Mouse (Mus musculus): ENCODE data around the gene Reep3.

Reep3 gene

GRCm38 (mm10) chr10:67109635-67110034 is 12.9 kb upstream of the Reep3 start:
- no peak for DNase-seq

GRCm38 (mm10) chr10:67108096-67108495 is 11.4 kb upstream of the Reep3 start:
- DNase-seq = no peak

DNA sequence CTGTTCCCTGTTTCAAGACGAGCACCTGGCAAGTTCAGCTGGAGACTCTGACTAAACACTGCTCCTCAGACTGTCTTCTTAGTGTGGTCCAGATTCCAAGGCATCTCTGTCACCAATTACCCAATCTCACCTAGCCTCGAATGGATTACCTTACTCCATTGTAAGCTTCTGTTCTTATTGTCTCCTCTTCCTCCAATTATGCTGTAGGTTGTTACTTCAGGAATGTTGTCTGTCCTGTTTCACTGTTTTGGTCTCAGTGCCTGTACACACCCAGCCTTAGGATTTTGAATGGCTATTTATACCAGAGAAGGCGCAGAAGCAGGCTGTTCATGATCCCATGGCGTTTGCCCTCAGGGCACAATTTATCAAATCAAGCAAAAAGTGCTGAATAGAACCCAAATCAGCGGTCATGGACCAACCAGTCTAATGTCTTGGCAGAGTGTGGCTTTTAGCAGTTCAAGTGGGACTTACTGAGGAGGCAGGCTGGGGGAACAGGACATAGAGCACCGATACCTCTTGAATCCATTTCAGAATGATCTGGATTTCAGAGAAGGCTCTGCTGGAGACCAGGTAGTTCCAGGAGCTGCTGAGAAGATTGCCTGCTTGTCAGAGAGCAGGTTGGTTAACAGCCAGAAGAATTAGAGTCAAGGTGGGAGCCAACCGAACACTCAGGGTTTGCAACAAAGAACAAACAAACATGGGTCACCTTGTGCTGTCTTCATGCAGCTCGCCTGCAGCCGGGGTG is 10.4 kb upstream of the Reep3 start:
- DNase-seq = no peak

DNA sequence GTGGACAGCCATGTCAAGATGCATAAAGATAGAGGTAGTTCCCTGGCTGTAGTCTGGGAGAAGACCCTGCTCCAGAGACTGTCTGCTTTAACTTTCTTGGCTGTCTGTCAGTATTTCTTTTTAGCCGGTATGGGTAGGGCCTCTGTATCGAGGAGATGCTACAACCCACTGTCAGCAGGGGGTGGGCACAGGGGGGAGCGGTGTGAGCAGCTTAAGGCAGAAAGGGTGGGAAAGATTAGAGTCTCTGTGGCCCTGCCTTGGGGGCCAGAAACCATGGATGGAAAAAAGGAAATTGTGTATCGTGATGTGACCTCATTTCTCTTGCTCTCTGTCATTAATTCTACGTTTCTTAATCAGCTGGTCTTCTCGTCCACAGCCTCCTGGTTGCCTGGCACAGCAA is 9.7 kb upstream of the Reep3 start:
- no peak for DNase-seq

DNA sequence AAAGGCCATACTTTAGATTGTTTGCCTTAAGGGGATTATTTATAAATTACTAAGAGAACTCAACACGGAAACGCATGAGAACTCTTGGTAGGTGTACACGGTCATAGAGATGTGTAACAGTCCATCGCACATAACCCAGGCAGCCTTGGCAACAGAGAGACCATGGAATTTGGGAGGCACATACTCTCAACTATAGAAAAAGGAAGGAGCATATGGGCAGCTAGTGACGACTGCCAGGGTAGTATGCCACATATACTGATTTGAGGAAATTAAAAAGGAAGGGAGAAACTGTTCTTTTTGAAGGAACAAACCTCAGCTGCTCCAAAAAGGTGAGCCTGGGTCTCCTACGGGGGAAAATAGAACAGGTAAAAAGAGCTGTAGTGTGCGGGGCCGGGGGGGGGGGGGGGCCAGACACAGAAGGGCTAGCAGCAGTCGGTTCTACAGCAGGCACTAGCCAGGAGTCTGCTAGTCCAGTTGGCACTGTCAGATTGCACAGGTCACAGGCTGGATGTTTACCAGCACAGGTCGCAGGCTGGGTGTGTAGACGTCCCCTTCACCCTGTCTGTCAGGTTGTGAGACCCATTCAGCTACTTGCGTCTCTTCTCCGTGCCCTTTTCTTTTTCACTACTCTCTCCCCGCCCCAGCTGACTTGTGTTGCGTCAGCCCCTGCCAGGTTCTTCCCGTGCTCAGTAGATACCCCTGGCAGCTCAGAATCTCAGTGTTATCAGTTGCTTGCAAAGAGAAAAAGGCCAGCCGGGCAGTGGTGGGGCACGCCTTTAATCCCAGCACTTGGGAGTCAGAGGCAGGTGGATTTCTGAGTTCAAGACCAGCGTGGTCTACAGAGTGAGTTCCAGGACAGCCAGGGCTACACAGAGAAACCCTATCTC is 8.8 kb upstream of the Reep3 start:
- no peak for DNase-seq

DNA sequence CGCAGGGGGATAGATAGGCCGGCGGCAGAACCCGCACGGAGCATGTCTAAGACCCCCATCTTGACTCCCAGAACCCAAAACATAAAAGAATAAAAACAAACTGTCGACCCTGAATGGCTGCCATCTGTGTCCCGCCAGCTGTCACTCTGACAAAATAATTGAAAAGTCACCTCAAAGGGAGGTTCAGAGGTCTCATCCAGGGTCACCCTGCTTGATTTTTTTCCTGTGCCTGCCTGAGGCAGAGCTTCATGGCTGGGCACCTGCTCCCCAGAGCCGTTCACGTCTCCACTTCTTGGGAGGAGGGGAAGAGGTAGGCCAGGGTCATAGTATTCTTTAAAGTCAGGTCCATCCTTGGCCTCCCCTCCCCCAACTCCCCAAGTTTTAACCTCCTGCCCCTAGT is 7.8 kb upstream of the Reep3 start:
- no peak for DNase-seq

GRCm38 (mm10) chr10:67100831-67101251 is 4.1 kb upstream of the Reep3 start:
- DNase-seq = no peak

GRCm38 (mm10) chr10:67100011-67100661 is 3.4 kb upstream of the Reep3 start:
- DNase-seq = peak; percentile 44

DNA sequence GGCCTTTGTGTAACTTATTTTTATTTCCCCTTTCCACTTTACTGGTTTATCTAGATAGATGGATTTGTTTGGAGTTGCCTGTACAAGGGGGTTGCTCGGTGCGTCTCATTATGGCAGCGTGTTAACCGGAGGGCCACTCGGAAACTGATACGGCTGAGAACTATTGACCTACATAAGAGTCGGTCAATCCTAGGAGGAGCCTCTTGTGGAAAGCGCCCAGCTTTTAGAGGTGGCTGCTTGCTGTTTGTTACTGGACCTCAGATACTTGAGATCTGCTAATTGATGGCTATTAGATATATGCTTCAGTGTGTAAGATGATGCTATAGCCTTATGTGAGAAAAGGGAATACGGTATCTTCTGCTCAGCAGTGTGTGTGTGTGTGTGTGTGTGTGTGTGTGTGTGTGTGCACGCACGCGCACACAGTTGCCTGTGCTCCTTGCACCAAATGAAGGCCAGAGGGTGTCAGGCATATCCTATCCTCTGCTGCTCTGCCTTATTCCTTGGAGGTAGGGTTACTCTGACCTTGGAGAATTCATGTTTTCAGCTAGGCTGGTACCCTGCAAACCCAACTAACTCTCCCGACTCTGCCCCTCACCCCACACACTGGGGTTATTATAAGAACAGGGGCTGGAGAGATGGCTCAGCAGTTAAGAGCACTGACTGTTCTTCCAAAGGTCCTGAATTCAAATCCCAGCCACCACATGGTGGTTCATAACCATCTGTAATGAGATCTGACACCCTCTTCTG is 2.6 kb upstream of the Reep3 start:
- no peak for DNase-seq

- DNase-seq = no peak
Measured at GRCm38 (mm10) chr10:67098408-67099050, 1.8 kb upstream of the Reep3 start.

DNA sequence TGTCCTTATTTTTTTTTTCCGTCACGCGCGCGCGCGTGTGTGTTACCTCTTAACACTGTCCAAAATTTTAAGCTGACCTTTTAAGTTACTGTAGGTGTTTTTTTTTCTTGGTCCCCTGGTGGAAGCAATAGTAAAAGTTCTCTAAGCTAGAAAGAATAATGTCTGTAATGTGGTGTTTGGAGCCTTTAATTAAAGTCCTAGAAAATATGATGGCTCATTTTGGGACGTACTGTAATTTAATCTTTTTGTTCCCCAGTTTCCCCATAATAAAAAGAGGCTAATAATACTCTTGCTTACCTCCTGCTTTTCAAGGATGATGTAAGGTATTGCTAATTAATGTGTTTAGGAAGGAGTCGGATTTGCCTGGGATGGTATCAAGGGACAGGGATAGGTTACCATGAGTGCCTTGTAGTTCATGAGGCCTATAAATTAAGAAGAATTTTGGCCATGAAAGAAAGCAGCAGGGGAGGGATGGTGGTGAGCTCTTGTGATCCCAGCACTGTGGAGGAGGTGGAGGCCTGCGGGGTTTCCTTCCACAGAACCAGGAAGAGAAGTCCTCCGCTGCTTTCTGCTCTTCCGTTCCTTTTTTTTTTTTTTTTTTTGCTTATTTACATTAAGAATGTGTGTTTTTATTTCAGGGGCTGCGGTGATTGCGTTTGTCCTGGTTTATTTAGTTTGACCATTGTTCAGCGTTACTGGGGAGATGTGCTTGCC is 849 bp upstream of the Reep3 start:
- no peak for DNase-seq

GRCm38 (mm10) chr10:67095798-67096620 is 736 bp downstream of the Reep3 start, which contains the start of gene Jmjd1c:
Gene Jmjd1c, plus strand, starts transcription at chr10:67096125.
- DNase-seq = peak; percentile 73

- no peak for DNase-seq
Measured at GRCm38 (mm10) chr10:67094922-67095321, 1.8 kb downstream of the Reep3 start.

DNA sequence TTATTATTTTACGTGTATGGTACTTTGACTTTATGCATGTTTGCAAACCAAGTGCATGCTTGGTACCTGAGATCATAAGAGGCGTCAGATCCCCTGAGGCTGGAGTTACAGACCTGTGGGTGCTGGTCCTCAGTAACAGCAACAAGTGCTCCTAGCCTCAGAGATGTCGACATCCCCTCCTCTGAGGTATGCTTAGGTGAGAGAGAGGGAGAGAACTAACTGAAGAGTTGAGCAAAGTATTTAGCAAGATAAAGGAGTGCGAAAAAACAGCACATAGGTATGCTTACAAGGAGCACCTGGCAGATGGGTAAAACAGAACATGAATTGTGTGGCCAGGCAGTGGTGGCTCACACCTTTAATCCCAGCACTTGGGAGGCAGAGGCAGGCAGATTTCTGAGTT is 6.1 kb downstream of the Reep3 start:
- no peak for DNase-seq

- DNase-seq = no peak
Measured at GRCm38 (mm10) chr10:67087447-67088226, 9.1 kb downstream of the Reep3 start.

GRCm38 (mm10) chr10:67085916-67086315 is 10.8 kb downstream of the Reep3 start:
- DNase-seq = no peak

DNA sequence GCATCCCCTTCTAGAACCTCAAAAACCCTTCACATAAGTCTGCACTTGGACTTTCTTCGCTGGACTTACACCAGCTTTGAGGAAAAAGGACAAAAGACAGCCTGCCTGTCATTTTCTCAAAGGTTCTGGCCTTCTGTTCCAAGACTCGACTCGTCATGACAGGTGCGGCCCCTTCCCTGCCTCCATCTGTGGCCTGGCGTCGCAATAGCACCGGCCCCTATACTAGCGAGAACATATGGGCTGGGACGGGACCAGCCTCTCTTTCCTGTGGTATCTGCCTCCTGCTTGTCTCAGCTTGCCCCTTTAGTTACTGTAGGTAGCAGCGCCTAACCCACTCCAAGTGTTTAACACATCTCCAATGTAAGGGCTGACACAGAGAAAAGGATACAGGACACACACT is 11.6 kb downstream of the Reep3 start:
- DNase-seq = no peak

DNA sequence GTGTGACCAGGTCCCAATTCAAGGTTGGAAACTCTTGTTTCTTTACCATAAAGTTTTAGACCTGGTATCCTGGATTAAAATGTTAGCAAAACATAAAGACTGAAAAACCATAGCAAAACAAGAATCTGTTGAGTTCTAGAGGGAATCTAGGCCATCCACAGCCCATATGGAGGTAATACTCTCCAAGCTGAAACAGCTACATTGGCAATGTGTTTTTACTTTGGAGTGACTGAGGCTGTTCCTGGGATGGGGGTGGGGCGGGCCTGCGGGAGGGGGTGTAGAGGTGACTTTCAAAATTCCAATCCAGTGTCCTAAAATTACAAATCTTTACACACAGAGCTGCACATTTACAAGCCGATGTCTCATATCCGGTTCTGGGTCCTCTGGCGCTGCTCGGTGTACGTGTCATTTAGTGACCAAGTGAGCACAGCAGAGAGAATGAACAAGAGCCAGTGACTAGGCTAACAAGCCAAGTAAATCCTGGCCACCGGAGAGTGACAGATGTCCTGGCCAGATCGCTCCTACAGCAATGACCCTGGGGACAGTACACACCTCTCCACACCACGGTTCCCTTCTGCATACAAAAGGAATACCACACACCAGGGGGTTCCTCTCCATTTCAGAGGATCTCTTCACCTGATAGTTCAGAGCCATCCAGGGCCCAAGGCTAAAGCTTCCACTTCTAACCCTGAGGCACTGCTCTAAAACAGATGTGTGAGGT is 13.1 kb downstream of the Reep3 start:
- DNase-seq = no peak

DNA sequence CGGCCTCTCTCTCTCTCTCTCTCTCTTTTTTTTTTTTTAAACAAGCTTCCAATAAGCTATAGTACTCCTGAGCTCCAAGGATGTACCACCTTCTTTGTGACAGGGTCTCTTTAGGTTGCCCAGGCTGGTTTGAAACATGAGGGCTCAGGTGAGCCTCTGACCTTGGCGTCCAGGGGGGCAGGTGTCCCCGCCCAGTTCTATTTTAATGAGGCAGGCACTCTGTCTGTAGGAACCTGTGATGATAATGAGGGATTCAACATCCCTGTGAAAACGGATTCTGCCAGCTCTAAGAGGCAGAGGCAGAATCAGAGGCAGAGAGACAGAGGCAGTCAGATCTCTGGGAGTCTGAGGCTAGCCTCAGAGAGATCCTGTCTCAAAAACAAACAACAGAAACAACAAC is 14.2 kb downstream of the Reep3 start:
- no peak for DNase-seq
